Mouse (Mus musculus) kidney, adult 2 months (tissue): ENCODE measurements around the gene Herc1. TPM values are rescaled to one million over a fixed set of nuclear protein-coding genes. Genes with fewer than 3 reads are reported as not detected.

Source experiments
- DNase-seq: peaks from one replicate; pipeline ENCODE4 v3.0.0; 2021
- H3K27ac ChIP-seq: fragments of 200-500 bp; 2 replicates; pipeline ENCODE4 v1.5.1; 2012; ENCODE audit warnings: low read depth, low read length, control low read depth, inconsistent platforms; ENCODE audit not compliant: insufficient read depth
- H3K27me3 ChIP-seq: fragments of 200-500 bp; replicated peaks from 2 replicates; pipeline ENCODE4 v1.6.1; 2012; ENCODE audit warnings: mild to moderate bottlenecking, moderate library complexity, low read length, inconsistent platforms; ENCODE audit not compliant: control insufficient read depth, insufficient read depth
- H3K36me3 ChIP-seq: fragments of 200-500 bp; 2 replicates; pipeline ENCODE4 v1.6.1; 2012; ENCODE audit warnings: mild to moderate bottlenecking, moderate library complexity, low read length, inconsistent platforms; ENCODE audit not compliant: control insufficient read depth, insufficient read depth
- H3K4me1 ChIP-seq: fragments of 200-500 bp; 2 replicates; pipeline ENCODE4 v1.6.1; 2011; ENCODE audit warnings: low read length; ENCODE audit not compliant: control insufficient read depth, insufficient read depth
- H3K4me3 ChIP-seq: fragments of 200-500 bp; 2 replicates; pipeline ENCODE4 v1.5.1; 2011; ENCODE audit warnings: mild to moderate bottlenecking, low read depth, low read length, control low read depth; ENCODE audit not compliant: insufficient read depth
- CTCF ChIP-seq: fragments of 200-500 bp; conservative IDR thresholded peaks from 2 replicates; pipeline ENCODE4 v1.5.1; 2011; ENCODE audit warnings: low read depth, mild to moderate bottlenecking, control low read depth, low read length, moderate library complexity, mixed read lengths; ENCODE audit not compliant: insufficient read depth, insufficient read length
- POLR2A ChIP-seq: fragments of 200-500 bp; IDR thresholded peaks from one replicate; pipeline ENCODE4 v1.6.1; 2011; ENCODE audit warnings: low read depth, low read length, control low read depth
- WGBS: fragments of 180-500 bp; shearing (Covaris S2); methylation state at CpG from one replicate; pipeline ENCODE4 v1.1.7; 2018; 5-methylcytosine and 5-hydroxymethylcytosine counted together
- polyA plus RNA-seq: library from polyadenylated mRNA; depleted of rRNA; stranded (reverse); fragments of >200 nt; gene quantifications from 2 replicates; pipeline ENCODE4 v1.2.3, GENCODE M21; 2012

Herc1 gene
- polyA plus RNA-seq, 1 experiment: 12.0 TPM

DNA sequence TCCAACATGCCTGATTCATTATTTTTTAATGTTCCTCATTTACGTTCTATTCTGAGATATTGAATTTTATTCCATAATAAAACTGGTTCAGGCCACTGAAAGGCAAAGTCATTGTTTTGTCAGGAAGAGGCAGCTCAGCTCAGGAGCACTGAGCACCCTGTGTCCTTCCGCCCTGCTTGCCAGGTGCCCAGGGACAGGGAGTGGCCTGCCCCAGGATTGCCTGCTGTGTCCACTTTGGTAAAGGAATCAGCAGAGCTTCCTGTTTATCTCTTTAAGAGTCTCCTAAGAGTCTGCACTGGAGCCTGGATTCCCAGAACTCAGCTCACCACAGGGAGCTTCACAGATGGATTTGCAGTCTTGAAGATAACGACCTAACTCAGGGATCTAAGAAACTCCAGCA lies 38.8 kb upstream of the Herc1 start:
- 49% methylated on average over 3 of the region's 3 CpGs for WGBS
- no peak for TF ChIP-seq CTCF
- TF ChIP-seq POLR2A: no peak
- H3K4me3 ChIP-seq: no peak overlapping the region
- no peaks in the 10 kb centered on the region for H3K27me3 ChIP-seq
- H3K36me3 ChIP-seq: no peaks in the 10 kb centered on the region
- H3K4me1 ChIP-seq: no peaks in the 10 kb centered on the region
- H3K27ac ChIP-seq: peak overlapping the region; percentile 25; the same call in 1 of the 2 replicates
- peak; percentile 60 for DNase-seq

DNA sequence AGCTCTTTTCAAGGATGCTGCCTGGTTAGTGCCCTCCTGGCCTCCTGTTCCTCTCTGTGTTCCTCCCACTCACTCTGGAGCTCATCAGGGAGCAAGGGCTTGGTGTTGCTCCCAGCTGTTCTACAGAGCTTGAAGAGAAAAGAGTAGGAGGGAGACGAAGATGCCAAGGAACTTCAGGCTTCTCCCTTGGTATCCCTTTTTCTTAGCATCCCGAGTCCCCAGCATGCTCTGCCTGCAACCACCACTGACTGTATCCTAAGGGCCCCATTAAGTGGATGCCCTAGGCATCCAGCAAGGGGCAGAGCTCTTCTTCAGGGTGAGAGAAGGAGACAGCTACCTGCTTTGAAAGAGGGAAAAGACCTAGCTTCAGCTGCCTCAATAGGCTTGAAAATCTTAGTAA lies 33.6 kb upstream of the Herc1 start:
- WGBS: 70% methylated on average over 2 of the region's 2 CpGs
- no peak overlapping the region for H3K27ac ChIP-seq
- H3K36me3 ChIP-seq: no peaks in the 10 kb centered on the region
- H3K27me3 ChIP-seq: no peaks in the 10 kb centered on the region
- TF ChIP-seq POLR2A (no peak), CTCF (no peak)
- no peaks in the 10 kb centered on the region for H3K4me1 ChIP-seq
- DNase-seq: no peak
- H3K4me3 ChIP-seq: no peak overlapping the region

DNA sequence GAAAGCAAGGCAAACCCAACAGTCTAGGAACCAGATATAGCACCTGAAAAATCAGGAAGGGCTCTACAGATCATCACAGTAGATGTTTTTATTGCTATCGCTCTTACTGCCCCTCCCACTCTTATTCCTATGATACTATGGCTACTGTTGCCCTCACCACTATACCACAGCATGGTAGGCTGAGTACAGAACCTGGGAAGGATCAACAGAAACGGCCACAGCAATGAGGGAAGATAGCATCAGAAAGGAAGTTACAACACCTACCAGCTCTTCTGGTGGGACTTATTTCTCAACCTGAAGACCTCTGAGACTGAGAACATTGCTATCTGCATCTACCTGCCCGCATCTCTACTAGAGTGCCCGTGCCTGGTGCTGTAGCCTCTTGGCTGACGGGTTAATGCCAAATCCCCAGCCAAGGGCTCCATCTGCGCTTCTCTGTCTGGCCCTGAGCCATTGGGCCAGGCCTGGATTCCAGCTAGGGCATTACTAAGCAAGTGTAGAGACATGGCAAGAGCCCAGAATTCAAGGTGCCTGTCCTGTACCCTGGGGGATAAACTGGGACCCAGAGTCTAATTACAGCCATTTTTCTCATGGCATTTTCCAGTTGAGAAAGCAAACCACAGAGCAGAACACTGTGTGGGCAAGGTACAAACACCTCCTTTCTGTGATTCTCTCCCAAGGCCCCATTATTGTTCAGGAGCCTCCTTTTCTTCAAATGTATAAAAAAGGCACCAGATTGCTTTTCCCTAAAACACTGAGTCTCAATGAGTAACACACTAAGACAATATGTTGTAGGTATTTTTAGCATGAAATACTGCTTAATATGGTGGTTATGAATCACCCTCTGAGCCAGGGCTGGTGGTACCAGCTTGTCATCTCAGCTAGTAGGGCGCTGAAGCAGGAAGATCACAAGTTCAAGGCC lies 28.0 kb upstream of the Herc1 start:
- 54% methylated on average over 7 of the region's 7 CpGs for WGBS
- peak; percentile 96 for DNase-seq
- TF ChIP-seq POLR2A: no peak
- TF ChIP-seq CTCF: no peak

GRCm38 (mm10) chr9:66326879-66327278 lies 23.4 kb upstream of the Herc1 start:
- no peak overlapping the region for H3K4me3 ChIP-seq
- 0 out of 2 replicates have a peak, but pooled peaks cover 1% of the 10 kb centered on the region for H3K27me3 ChIP-seq
- DNase-seq: no peak
- no peak overlapping the region for H3K27ac ChIP-seq
- TF ChIP-seq POLR2A (no peak), CTCF (no peak)
- no peaks in the 10 kb centered on the region for H3K36me3 ChIP-seq
- 73% methylated on average over 2 of the region's 2 CpGs for WGBS
- H3K4me1 ChIP-seq: peaks cover 2% of the 10 kb centered on the region; the same call in 1 of the 2 replicates

More for the DNA sequence above, 28.0 kb upstream of the Herc1 start:
- Histone ChIP-seq H3K4me3 (no peak overlapping the region), H3K4me1 (peaks cover 2% of the 10 kb centered on the region; the same call in 1 of the 2 replicates), H3K27me3 (0 out of 2 replicates have a peak, but pooled peaks cover 1% of the 10 kb centered on the region), H3K36me3 (no peaks in the 10 kb centered on the region), H3K27ac (no peak overlapping the region)

GRCm38 (mm10) chr9:66329474-66329873 lies 20.8 kb upstream of the Herc1 start:
- Histone ChIP-seq H3K27me3 (0 out of 2 replicates have a peak, but pooled peaks cover 1% of the 10 kb centered on the region), H3K4me1 (no peaks in the 10 kb centered on the region), H3K4me3 (no peak overlapping the region), H3K27ac (no peak overlapping the region), H3K36me3 (no peaks in the 10 kb centered on the region)
- DNase-seq: no peak
- TF ChIP-seq CTCF (no peak), POLR2A (no peak)
- WGBS: 60% methylated on average over 6 of the region's 6 CpGs

DNA sequence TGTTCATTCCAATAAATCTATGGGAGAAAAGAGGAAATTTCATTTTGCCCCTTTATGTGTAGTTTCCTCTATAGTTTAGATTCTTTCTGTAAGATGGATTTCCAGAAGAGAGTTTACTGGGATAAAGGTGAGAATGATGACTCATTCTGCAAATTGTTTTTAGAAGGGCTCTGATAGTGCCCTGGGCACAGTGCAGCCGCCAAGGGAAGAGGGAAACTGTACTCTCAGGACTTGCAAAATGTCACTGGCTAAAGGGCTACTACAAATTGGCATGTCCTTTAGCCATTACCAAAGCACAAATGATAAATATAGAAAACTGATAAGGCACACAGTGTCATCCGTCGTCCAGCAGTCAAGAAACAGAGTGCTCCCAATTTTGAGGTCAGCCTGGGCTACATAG lies 19.8 kb upstream of the Herc1 start:
- no peak overlapping the region for H3K27ac ChIP-seq

DNA sequence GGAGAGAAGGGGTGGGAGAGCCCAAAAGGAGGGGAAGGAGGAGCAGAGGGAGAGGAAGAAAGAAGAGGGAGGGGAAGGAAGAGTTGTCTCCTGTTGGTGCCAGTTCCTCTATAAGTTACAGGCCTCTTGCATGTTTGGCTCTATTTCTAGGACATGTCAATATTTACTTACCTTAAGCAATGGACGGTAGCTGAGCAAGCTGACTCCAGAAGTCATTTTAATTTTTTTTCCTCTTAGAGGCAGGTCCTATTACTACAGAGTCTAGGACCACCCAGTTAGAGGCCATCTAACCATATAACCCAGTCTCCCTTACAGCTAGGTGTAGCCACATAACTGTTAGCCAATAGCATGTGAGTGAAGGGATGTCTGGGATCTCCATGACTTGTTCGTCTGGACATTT lies 18.7 kb upstream of the Herc1 start:
- H3K27me3 ChIP-seq: no peaks in the 10 kb centered on the region
- H3K27ac ChIP-seq: no peak overlapping the region
- H3K4me1 ChIP-seq: no peaks in the 10 kb centered on the region
- no peak for DNase-seq
- no peaks in the 10 kb centered on the region for H3K36me3 ChIP-seq
- H3K4me3 ChIP-seq: no peak overlapping the region
- TF ChIP-seq CTCF (no peak), POLR2A (no peak)
- WGBS: 85% methylated on average over 2 of the region's 2 CpGs

More for the DNA sequence above, 19.8 kb upstream of the Herc1 start:
- Histone ChIP-seq H3K27me3 (0 out of 2 replicates have a peak, but pooled peaks cover 1% of the 10 kb centered on the region), H3K36me3 (no peaks in the 10 kb centered on the region), H3K4me3 (no peak overlapping the region), H3K4me1 (no peaks in the 10 kb centered on the region)
- 83% methylated on average over 3 of the region's 3 CpGs for whole genome bisulfite sequencing
- TF ChIP-seq CTCF: no peak
- TF ChIP-seq POLR2A: no peak
- DNase-seq: no peak
